Mouse (Mus musculus) liver, adult 2 months (tissue): ENCODE data around the gene Map1b.

Source experiments
- CTCF ChIP-seq: fragments of 200-500 bp; IDR thresholded peaks from 2 replicates; pipeline ENCODE4 v1.5.1; 2011; ENCODE audit warnings: low read depth, low read length, control low read depth
- POLR2A ChIP-seq: fragments of 200-500 bp; IDR thresholded peaks from 2 replicates; pipeline ENCODE4 v1.6.1; 2011; ENCODE audit warnings: low read length, control low read depth; ENCODE audit not compliant: insufficient read depth; ENCODE audit errors: extremely low read depth

GRCm38 (mm10) chr13:99485861-99486260 is 30.5 kb downstream of the Map1b start:
- TF ChIP-seq CTCF (no peak), POLR2A (no peak)
